Mouse (Mus musculus) ES-Bruce4 (cell line): ENCODE data around the gene Rmnd5b. TPM values are rescaled to one million over a fixed set of nuclear protein-coding genes. Genes with fewer than 3 reads are reported as not detected.

Experiments used
- H3K27ac ChIP-seq: 2 replicates; pipeline ENCODE4 v1.5.1; 2012; ENCODE audit warnings: low read length, inconsistent platforms; ENCODE audit not compliant: insufficient read depth
- H3K27me3 ChIP-seq: 2 replicates; pipeline ENCODE4 v1.6.1; 2012; ENCODE audit warnings: mild to moderate bottlenecking, low read length, inconsistent platforms; ENCODE audit not compliant: control insufficient read depth, poor library complexity, insufficient read depth, severe bottlenecking
- H3K36me3 ChIP-seq: 2 replicates; pipeline ENCODE4 v1.6.1; 2012; ENCODE audit warnings: inconsistent platforms, mild to moderate bottlenecking, low read length, moderate library complexity; ENCODE audit not compliant: control insufficient read depth, poor library complexity, insufficient read depth, severe bottlenecking
- H3K4me1 ChIP-seq: one replicate; pipeline ENCODE4 v1.8.1; 2011; ENCODE audit warnings: low read length; ENCODE audit not compliant: control insufficient read depth, insufficient read depth
- H3K4me3 ChIP-seq: 2 replicates; pipeline ENCODE4 v1.5.1; 2011; ENCODE audit warnings: low read depth, mild to moderate bottlenecking, low read length
- H3K9ac ChIP-seq: 2 replicates; pipeline ENCODE4 v1.6.1; 2012; ENCODE audit warnings: low read depth, mild to moderate bottlenecking, inconsistent platforms; ENCODE audit not compliant: poor library complexity, severe bottlenecking
- H3K9me3 ChIP-seq: replicated peaks from 2 replicates; pipeline ENCODE4 v1.6.1; 2012; ENCODE audit warnings: mild to moderate bottlenecking, low read length, inconsistent platforms; ENCODE audit not compliant: control insufficient read depth, poor library complexity, insufficient read depth, severe bottlenecking
- CTCF ChIP-seq: IDR thresholded peaks from one replicate; pipeline ENCODE4 v1.8.1; 2011; ENCODE audit warnings: low read depth, low read length
- EP300 ChIP-seq: IDR thresholded peaks from 2 replicates; pipeline ENCODE4 v1.6.1; 2011; ENCODE audit warnings: low read depth, low read length; ENCODE audit not compliant: insufficient read depth
- POLR2A ChIP-seq: IDR thresholded peaks from one replicate; pipeline ENCODE4 v1.8.1; 2011; ENCODE audit warnings: low read length; ENCODE audit not compliant: insufficient read depth
- polyA plus RNA-seq: library from polyadenylated mRNA; stranded (reverse); fragments of >200 nt; gene quantifications from 2 replicates; pipeline ENCODE4 v1.2.4, GENCODE M21; 2011; ENCODE audit warnings: low read depth; ENCODE audit not compliant: missing spikeins, insufficient read depth, insufficient read length

Rmnd5b gene
- polyA plus RNA-seq, 1 experiment = 20.2 TPM

- peaks cover 96% of the 10 kb centered on the region for H3K36me3 ChIP-seq
- no peaks in the 10 kb centered on the region for H3K9me3 ChIP-seq
- TF ChIP-seq POLR2A (no peak), EP300 (no peak), CTCF (no peak)
- no peak overlapping the region for H3K27ac ChIP-seq
- no peaks in the 10 kb centered on the region for H3K27me3 ChIP-seq
- H3K4me1 ChIP-seq = no peaks in the 10 kb centered on the region
- H3K4me3 ChIP-seq = no peak overlapping the region
- H3K9ac ChIP-seq = no peak overlapping the region
Observed at GRCm38 (mm10) chr11:51594715-51595350, 40.9 kb downstream of the Rmnd5b start.

- H3K36me3 ChIP-seq = peaks cover 95% of the 10 kb centered on the region
- no peak overlapping the region for H3K9ac ChIP-seq
- no peak overlapping the region for H3K27ac ChIP-seq
- H3K27me3 ChIP-seq = no peaks in the 10 kb centered on the region
- no peak overlapping the region for H3K4me3 ChIP-seq
- H3K4me1 ChIP-seq = no peaks in the 10 kb centered on the region
- TF ChIP-seq CTCF = no peak
- no peak for TF ChIP-seq POLR2A
- no peak for TF ChIP-seq EP300
- H3K9me3 ChIP-seq = no peaks in the 10 kb centered on the region
Observed at GRCm38 (mm10) chr11:51593849-51594248, 41.8 kb downstream of the Rmnd5b start.

DNA sequence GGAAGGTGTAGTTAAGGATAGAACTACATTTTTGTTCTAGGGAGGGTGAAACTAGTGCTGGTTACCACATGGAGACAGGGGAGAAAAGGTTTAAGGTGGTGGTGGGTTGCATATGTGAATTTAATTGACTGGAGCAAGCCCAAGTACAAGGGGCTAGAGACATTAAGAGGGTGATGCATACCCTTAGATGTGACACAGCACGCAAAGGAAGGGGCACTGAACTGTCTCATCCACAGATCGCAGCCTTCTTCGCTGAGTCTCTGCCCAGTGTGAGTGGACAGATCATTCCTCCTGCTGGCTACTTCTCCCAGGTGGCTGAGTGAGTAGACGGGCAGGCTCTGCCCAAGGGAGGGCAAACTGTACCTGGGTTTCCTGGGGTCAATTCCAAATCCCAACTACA is 42.3 kb downstream of the Rmnd5b start:
- TF ChIP-seq POLR2A (no peak), CTCF (no peak), EP300 (no peak)
- Histone ChIP-seq H3K4me3 (no peak overlapping the region), H3K36me3 (peaks cover 94% of the 10 kb centered on the region)

GRCm38 (mm10) chr11:51591915-51592314 is 43.8 kb downstream of the Rmnd5b start:
- no peak overlapping the region for H3K27ac ChIP-seq
- H3K4me3 ChIP-seq = no peak overlapping the region
- H3K9me3 ChIP-seq = no peaks in the 10 kb centered on the region
- peaks cover 94% of the 10 kb centered on the region for H3K36me3 ChIP-seq
- TF ChIP-seq EP300 (no peak), CTCF (no peak), POLR2A (no peak)
- H3K27me3 ChIP-seq = no peaks in the 10 kb centered on the region
- no peaks in the 10 kb centered on the region for H3K4me1 ChIP-seq
- H3K9ac ChIP-seq = no peak overlapping the region

More for the DNA sequence above, 42.3 kb downstream of the Rmnd5b start:
- no peaks in the 10 kb centered on the region for H3K9me3 ChIP-seq
- H3K27ac ChIP-seq = no peak overlapping the region
- H3K27me3 ChIP-seq = no peaks in the 10 kb centered on the region
- H3K9ac ChIP-seq = no peak overlapping the region
- no peaks in the 10 kb centered on the region for H3K4me1 ChIP-seq

DNA sequence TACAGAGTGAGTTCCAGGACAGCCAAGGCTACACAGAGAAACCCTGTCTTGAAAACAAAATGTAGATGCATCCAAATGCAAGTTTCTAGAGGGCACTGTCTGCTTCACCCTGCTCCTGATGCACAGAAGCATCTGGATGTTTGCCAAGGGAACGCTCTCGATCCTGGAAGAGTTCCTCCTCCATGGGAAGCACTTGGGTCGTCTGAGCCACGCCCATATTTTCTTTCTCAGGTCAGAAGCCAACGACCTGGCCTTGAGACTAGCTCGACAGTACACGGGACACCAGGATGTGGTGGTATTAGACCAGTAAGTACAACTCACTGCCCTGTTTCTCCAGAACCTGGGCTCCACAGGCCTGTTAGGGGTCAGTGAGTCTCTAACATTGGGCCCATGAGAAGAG is 44.5 kb downstream of the Rmnd5b start:
- H3K27me3 ChIP-seq = no peaks in the 10 kb centered on the region

GRCm38 (mm10) chr11:51590002-51590401 is 45.7 kb downstream of the Rmnd5b start:
- Histone ChIP-seq H3K36me3 (peaks cover 75% of the 10 kb centered on the region), H3K27me3 (no peaks in the 10 kb centered on the region), H3K4me1 (no peaks in the 10 kb centered on the region), H3K9me3 (no peaks in the 10 kb centered on the region), H3K9ac (no peak overlapping the region), H3K4me3 (no peak overlapping the region), H3K27ac (no peak overlapping the region)
- TF ChIP-seq CTCF (no peak), POLR2A (no peak)

More for the DNA sequence above, 44.5 kb downstream of the Rmnd5b start:
- no peak overlapping the region for H3K4me3 ChIP-seq
- H3K27ac ChIP-seq = no peak overlapping the region
- no peaks in the 10 kb centered on the region for H3K4me1 ChIP-seq
- H3K9ac ChIP-seq = no peak overlapping the region
- TF ChIP-seq POLR2A (no peak), CTCF (no peak), EP300 (no peak)
- peaks cover 87% of the 10 kb centered on the region for H3K36me3 ChIP-seq
- H3K9me3 ChIP-seq = no peaks in the 10 kb centered on the region
